Comparison of ENCODE assay signal across 9 mouse cellular contexts in genomic region chr1:38601802-38602508, GRCm38 (mm10).
DNase-seq lines count a peak whose midpoint lies in the region; ATAC-seq lines count a peak whose summit lies in the region.
"Had no signal": no experiment of that assay in that cellular context is flagged by ENCODE, and none has a peak within 500 bp of the region (broad histone marks: within the 10 kb centered on the region; RNA-seq: fewer than 3 reads in every experiment).

No protein-coding gene starts in this region.

- H3K4me1 ChIP-seq in heart, embryonic 11.5 days (ENCODE audit: control insufficient read depth, insufficient read depth, low read length): peaks cover 12% of the 10 kb centered on the region
- peaks cover 32% of the 10 kb centered on the region for H3K4me1 ChIP-seq in embryonic facial prominence, embryonic 12.5 days
- peaks cover 31% of the 10 kb centered on the region for H3K4me1 ChIP-seq in limb, embryonic 15.5 days

- no peak for ATAC-seq in heart, embryonic 11.5 days (replicated peaks; ENCODE audit: insufficient number of reproducible peaks, low FRiP score, low TSS enrichment)
- ATAC-seq in embryonic facial prominence, embryonic 12.5 days (ENCODE audit: insufficient number of reproducible peaks, insufficient read depth, low FRiP score, low TSS enrichment): 0 out of 2 replicates have a peak, but pooled peaks have one; percentile 28
- no peak for ATAC-seq in limb, embryonic 15.5 days (ENCODE audit: insufficient number of reproducible peaks, low FRiP score, low TSS enrichment, low read depth)

- no peaks in the 10 kb centered on the region for H3K9me3 ChIP-seq in heart, embryonic 11.5 days (replicated peaks; ENCODE audit: control insufficient read depth, low read length)
- H3K9me3 ChIP-seq in embryonic facial prominence, embryonic 12.5 days: no peaks in the 10 kb centered on the region
- no peaks in the 10 kb centered on the region for H3K9me3 ChIP-seq in limb, embryonic 15.5 days
- H3K9me3 ChIP-seq: lung, embryonic 15.5 days had no signal

- no peak overlapping the region for H3K9ac ChIP-seq in heart, embryonic 11.5 days (ENCODE audit: low read depth, low read length)
- H3K9ac ChIP-seq in embryonic facial prominence, embryonic 12.5 days: no peak overlapping the region
- no peak overlapping the region for H3K9ac ChIP-seq in limb, embryonic 15.5 days
- H3K9ac ChIP-seq: lung, embryonic 15.5 days had no signal

- 72% methylated on average over 11 of the region's 11 CpGs for WGBS in heart, embryonic 11.5 days (ENCODE audit: insufficient replicate concordance)
- 34% methylated on average over 11 of the region's 11 CpGs for WGBS in embryonic facial prominence, embryonic 12.5 days
- 31% methylated on average over 11 of the region's 11 CpGs for whole genome bisulfite sequencing in limb, embryonic 15.5 days

- no peaks in the 10 kb centered on the region for H3K36me3 ChIP-seq in heart, embryonic 11.5 days (ENCODE audit: control insufficient read depth, insufficient read depth, low read length)
- no peaks in the 10 kb centered on the region for H3K36me3 ChIP-seq in embryonic facial prominence, embryonic 12.5 days
- no peaks in the 10 kb centered on the region for H3K36me3 ChIP-seq in limb, embryonic 15.5 days
- H3K36me3 ChIP-seq: lung, embryonic 15.5 days had no signal

- DNase-seq in heart, adult 18-20 months: peak; percentile 33 to 35
- DNase-seq in CD4-positive helper T cell, adult 2 months (ENCODE audit: low read depth, low spot score): peak; percentile 52
- no peak for DNase-seq in right cerebral cortex, adult 18-20 months
- no peak for DNase-seq in spleen, adult 12 weeks (ENCODE audit: low spot score)
- DNase-seq in adrenal gland, adult 18-20 months (ENCODE audit: low spot score in 2 of 2): no peak

- H3K27me3 ChIP-seq in heart, embryonic 11.5 days (ENCODE audit: control insufficient read depth, insufficient read depth, low read length): no peaks in the 10 kb centered on the region
- no peaks in the 10 kb centered on the region for H3K27me3 ChIP-seq in embryonic facial prominence, embryonic 12.5 days
- no peaks in the 10 kb centered on the region for H3K27me3 ChIP-seq in limb, embryonic 15.5 days
- H3K27me3 ChIP-seq: lung, embryonic 15.5 days had no signal

- no peak overlapping the region for H3K4me2 ChIP-seq in heart, embryonic 11.5 days
- H3K4me2 ChIP-seq in embryonic facial prominence, embryonic 12.5 days (replicated peaks): no peak overlapping the region
- no peak overlapping the region; the same call in 1 of the 2 replicates for H3K4me2 ChIP-seq in limb, embryonic 15.5 days
- H3K4me2 ChIP-seq: lung, embryonic 15.5 days had no signal

- H3K4me3 ChIP-seq in heart, embryonic 11.5 days (ENCODE audit: low read depth, low read length): no peak overlapping the region
- no peak overlapping the region for H3K4me3 ChIP-seq in embryonic facial prominence, embryonic 12.5 days
- no peak overlapping the region for H3K4me3 ChIP-seq in limb, embryonic 15.5 days
- H3K4me3 ChIP-seq: lung, embryonic 15.5 days had no signal

- H3K27ac ChIP-seq in heart, embryonic 11.5 days (ENCODE audit: low read depth, low read length): no peak overlapping the region
- peak overlapping the region; percentile 48; the same call in 1 of the 2 replicates for H3K27ac ChIP-seq in embryonic facial prominence, embryonic 12.5 days
- peak overlapping the region; percentile 57 for H3K27ac ChIP-seq in limb, embryonic 15.5 days
- H3K27ac ChIP-seq: lung, embryonic 15.5 days had no signal

Comparison
In these comparisons a context has a peak if more than half of its experiments do, and no peak if none do; other contexts are left out.
1. DNase-seq: peak in heart, adult 18-20 months (2 of 2) and CD4-positive helper T cell, adult 2 months (single experiment); none in right cerebral cortex, adult 18-20 months (single experiment), spleen, adult 12 weeks (single experiment) and adrenal gland, adult 18-20 months (0 of 2).